Mouse (Mus musculus) retina, embryonic 14.5 days (tissue): ENCODE data around the gene Vmn1r27.
A peak's percentile ranks its signal among the peaks of the same experiment; 100 is the strongest.

Source experiments
- DNase-seq: peaks from one replicate; pipeline ENCODE4 v3.0.0-alpha.2; 2015; ENCODE audit warnings: low spot score

Gene Vmn1r27

GRCm38 (mm10) chr6:58218721-58219120 is at the start of gene Vmn1r27:
Vmn1r27 (minus strand) TSS chr6:58218821.
- no peak for DNase-seq

GRCm38 (mm10) chr6:58261737-58262136 is 43.1 kb upstream of the Vmn1r27 start, which contains the start of gene Vmn1r28:
Vmn1r28 (plus strand) TSS chr6:58262037.
- no peak for DNase-seq

GRCm38 (mm10) chr6:58216119-58216518 is 2.5 kb downstream of the Vmn1r27 start:
- DNase-seq = peak; percentile 3
